Mouse (Mus musculus): ENCODE data around the gene Prkca. TPM values are rescaled to one million over a fixed set of nuclear protein-coding genes. Genes with fewer than 3 reads are reported as not detected.

The Prkca gene
- polyA plus RNA-seq, 1 experiment, result 2.8 TPM

DNA sequence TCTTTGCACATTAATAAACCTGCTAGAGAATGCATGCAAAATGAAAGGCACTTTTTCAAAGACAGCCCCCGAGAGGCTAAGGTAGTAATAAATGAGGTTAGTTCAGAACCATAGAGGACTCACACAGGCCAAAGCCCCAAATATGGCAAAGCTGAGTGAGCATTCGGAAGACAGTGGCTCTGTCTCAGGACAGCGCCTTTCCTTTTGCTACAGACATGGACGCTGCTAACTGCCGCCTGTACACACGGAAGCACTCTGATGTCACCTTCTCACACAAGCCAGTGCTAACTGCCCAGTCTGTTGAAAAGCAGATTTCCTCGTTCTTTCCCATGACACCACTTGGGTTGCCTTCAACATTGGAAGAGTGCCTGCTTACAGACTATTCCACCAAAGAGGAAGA is 74.2 kb downstream of the Prkca start:
- peaks cover 4% of the 10 kb centered on the region for H3K4me1 ChIP-seq (ENCODE audit: control insufficient read depth, insufficient read depth, low read length)
- TF ChIP-seq CTCF (IDR thresholded peaks at IDR 0.05; ENCODE audit: low read depth, low read length) (no peak), EP300 (IDR thresholded peaks at IDR 0.05; ENCODE audit: insufficient read depth, low read depth, low read length) (no peak), POLR2A (IDR thresholded peaks at IDR 0.05; ENCODE audit: insufficient read depth, low read length) (no peak)
- H3K36me3 ChIP-seq (ENCODE audit: control insufficient read depth, insufficient read depth, low read length, poor library complexity, severe bottlenecking), result no peaks in the 10 kb centered on the region
- H3K27me3 ChIP-seq (ENCODE audit: control insufficient read depth, insufficient read depth, low read length, poor library complexity, severe bottlenecking), result no peaks in the 10 kb centered on the region
- H3K9me3 ChIP-seq (replicated peaks; ENCODE audit: control insufficient read depth, insufficient read depth, low read length, poor library complexity, severe bottlenecking), result no peaks in the 10 kb centered on the region
- no peak overlapping the region for H3K9ac ChIP-seq (ENCODE audit: low read depth, poor library complexity, severe bottlenecking)
- H3K27ac ChIP-seq (ENCODE audit: insufficient read depth, low read length), result no peak overlapping the region
- no peak overlapping the region for H3K4me3 ChIP-seq (ENCODE audit: low read depth, low read length)

DNA sequence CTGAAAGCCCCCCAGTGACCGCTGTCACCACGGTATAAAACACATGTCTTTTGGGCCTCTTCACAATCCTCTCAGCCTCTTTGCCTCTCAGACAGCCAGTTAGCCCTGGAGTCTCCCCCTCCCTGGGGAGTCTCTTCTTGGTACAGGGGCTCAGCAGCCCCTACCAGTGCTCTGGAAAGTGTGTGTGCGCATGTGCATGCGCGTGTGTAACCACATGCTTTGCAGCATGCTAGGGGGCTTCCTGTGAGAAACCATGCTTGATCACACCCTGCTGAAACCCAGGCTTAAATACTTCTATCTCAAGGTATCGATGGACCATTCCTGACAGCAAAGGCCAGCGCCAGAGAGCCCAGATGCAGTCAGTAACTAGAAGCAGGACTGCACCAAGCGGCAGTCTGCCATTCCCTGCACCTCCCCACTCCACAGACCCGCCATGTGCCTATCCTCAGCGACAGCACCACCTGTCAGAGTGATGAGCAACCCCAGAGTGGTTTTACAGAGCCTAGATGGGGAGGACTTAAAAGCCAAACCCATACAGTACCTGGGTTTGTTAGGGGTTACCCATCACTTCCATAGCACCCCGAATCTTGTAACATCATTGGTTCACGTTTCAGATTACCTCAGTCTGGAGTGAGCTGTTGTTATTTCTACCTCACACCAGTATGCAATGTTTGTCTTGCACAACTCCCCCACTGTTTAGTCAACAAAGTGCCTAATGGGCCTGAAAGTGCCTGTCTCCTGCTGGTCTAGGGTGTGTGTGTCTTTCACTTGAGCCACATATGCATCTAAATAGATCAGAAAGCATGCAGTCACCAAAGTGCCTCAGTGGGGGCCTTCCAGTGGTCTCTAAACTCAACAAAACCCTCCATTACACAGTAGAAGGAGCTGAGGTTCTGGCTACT is 75.1 kb downstream of the Prkca start:
- H3K9me3 ChIP-seq (replicated peaks; ENCODE audit: control insufficient read depth, insufficient read depth, low read length, poor library complexity, severe bottlenecking), result no peaks in the 10 kb centered on the region
- H3K9ac ChIP-seq (ENCODE audit: low read depth, poor library complexity, severe bottlenecking), result no peak overlapping the region
- H3K4me1 ChIP-seq (ENCODE audit: control insufficient read depth, insufficient read depth, low read length), result peaks cover 4% of the 10 kb centered on the region
- H3K27ac ChIP-seq (ENCODE audit: insufficient read depth, low read length), result no peak overlapping the region
- no peak overlapping the region for H3K4me3 ChIP-seq (ENCODE audit: low read depth, low read length)
- no peaks in the 10 kb centered on the region for H3K27me3 ChIP-seq (ENCODE audit: control insufficient read depth, insufficient read depth, low read length, poor library complexity, severe bottlenecking)
- TF ChIP-seq CTCF (IDR thresholded peaks at IDR 0.05; ENCODE audit: low read depth, low read length) (no peak), POLR2A (IDR thresholded peaks at IDR 0.05; ENCODE audit: insufficient read depth, low read length) (no peak), EP300 (IDR thresholded peaks at IDR 0.05; ENCODE audit: insufficient read depth, low read depth, low read length) (no peak)
- H3K36me3 ChIP-seq (ENCODE audit: control insufficient read depth, insufficient read depth, low read length, poor library complexity, severe bottlenecking), result no peaks in the 10 kb centered on the region

DNA sequence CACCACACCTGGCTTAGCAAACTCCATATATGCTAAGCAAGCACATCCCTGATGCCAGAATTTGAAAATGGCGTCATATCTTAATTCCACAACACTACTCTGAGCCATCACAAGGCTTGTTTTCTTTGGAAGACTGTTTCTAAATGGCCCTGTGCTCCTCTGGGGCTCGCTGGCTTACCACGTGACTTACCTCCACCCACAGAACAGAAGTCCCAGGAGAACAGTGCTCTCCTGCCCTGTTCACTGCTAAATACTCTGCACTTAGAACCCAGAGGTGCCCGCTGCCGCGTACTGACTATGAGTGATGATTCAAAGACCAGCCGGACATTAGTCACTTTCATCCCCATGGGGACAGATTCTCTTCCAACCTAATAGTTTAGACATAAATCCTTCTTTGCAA is 75.9 kb downstream of the Prkca start:
- Histone ChIP-seq H3K36me3 (ENCODE audit: control insufficient read depth, insufficient read depth, low read length, poor library complexity, severe bottlenecking) (no peaks in the 10 kb centered on the region), H3K27me3 (ENCODE audit: control insufficient read depth, insufficient read depth, low read length, poor library complexity, severe bottlenecking) (no peaks in the 10 kb centered on the region), H3K9ac (ENCODE audit: low read depth, poor library complexity, severe bottlenecking) (no peak overlapping the region), H3K4me3 (ENCODE audit: low read depth, low read length) (no peak overlapping the region), H3K9me3 (replicated peaks; ENCODE audit: control insufficient read depth, insufficient read depth, low read length, poor library complexity, severe bottlenecking) (no peaks in the 10 kb centered on the region), H3K4me1 (ENCODE audit: control insufficient read depth, insufficient read depth, low read length) (peaks cover 5% of the 10 kb centered on the region), H3K27ac (ENCODE audit: insufficient read depth, low read length) (no peak overlapping the region)
- no peak for TF ChIP-seq EP300 (IDR thresholded peaks at IDR 0.05; ENCODE audit: insufficient read depth, low read depth, low read length)
- no peak for TF ChIP-seq POLR2A (IDR thresholded peaks at IDR 0.05; ENCODE audit: insufficient read depth, low read length)
- TF ChIP-seq CTCF (IDR thresholded peaks at IDR 0.05; ENCODE audit: low read depth, low read length), result no peak

DNA sequence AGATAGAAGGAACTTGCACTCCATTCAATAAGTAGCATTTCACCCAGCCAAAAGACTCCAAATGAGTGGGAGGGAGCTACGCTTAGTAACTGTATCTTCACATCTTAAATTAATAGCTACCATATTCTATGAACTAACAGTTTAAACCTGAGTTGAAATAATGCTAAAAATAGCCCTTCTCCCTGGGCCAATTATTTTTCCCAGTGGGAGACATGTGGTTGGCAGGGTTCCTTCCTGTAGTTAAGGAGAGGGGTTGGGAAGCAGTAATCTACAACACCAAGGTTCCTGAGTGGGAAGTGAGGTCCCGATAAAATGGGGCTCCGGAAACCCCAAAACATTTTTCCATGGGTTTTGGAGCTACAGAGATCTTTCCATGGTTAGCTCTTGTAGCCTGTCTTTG is 76.7 kb downstream of the Prkca start:
- no peaks in the 10 kb centered on the region for H3K9me3 ChIP-seq (replicated peaks; ENCODE audit: control insufficient read depth, insufficient read depth, low read length, poor library complexity, severe bottlenecking)
- H3K27me3 ChIP-seq (ENCODE audit: control insufficient read depth, insufficient read depth, low read length, poor library complexity, severe bottlenecking), result no peaks in the 10 kb centered on the region
- H3K27ac ChIP-seq (ENCODE audit: insufficient read depth, low read length), result no peak overlapping the region
- no peak overlapping the region for H3K9ac ChIP-seq (ENCODE audit: low read depth, poor library complexity, severe bottlenecking)
- no peak for TF ChIP-seq POLR2A (IDR thresholded peaks at IDR 0.05; ENCODE audit: insufficient read depth, low read length)
- TF ChIP-seq EP300 (IDR thresholded peaks at IDR 0.05; ENCODE audit: insufficient read depth, low read depth, low read length), result no peak
- no peak for TF ChIP-seq CTCF (IDR thresholded peaks at IDR 0.05; ENCODE audit: low read depth, low read length)
- peaks cover 5% of the 10 kb centered on the region for H3K4me1 ChIP-seq (ENCODE audit: control insufficient read depth, insufficient read depth, low read length)
- no peak overlapping the region for H3K4me3 ChIP-seq (ENCODE audit: low read depth, low read length)
- no peaks in the 10 kb centered on the region for H3K36me3 ChIP-seq (ENCODE audit: control insufficient read depth, insufficient read depth, low read length, poor library complexity, severe bottlenecking)

GRCm38 (mm10) chr11:108263868-108264267 is 79.9 kb downstream of the Prkca start:
- no peaks in the 10 kb centered on the region for H3K27me3 ChIP-seq (ENCODE audit: control insufficient read depth, insufficient read depth, low read length, poor library complexity, severe bottlenecking)
- no peak for TF ChIP-seq EP300 (IDR thresholded peaks at IDR 0.05; ENCODE audit: insufficient read depth, low read depth, low read length)
- no peak for TF ChIP-seq CTCF (IDR thresholded peaks at IDR 0.05; ENCODE audit: low read depth, low read length)
- no peak for TF ChIP-seq POLR2A (IDR thresholded peaks at IDR 0.05; ENCODE audit: insufficient read depth, low read length)
- no peaks in the 10 kb centered on the region for H3K9me3 ChIP-seq (replicated peaks; ENCODE audit: control insufficient read depth, insufficient read depth, low read length, poor library complexity, severe bottlenecking)
- H3K4me3 ChIP-seq (ENCODE audit: low read depth, low read length), result no peak overlapping the region
- H3K27ac ChIP-seq (ENCODE audit: insufficient read depth, low read length), result no peak overlapping the region
- no peak overlapping the region for H3K9ac ChIP-seq (ENCODE audit: low read depth, poor library complexity, severe bottlenecking)
- no peaks in the 10 kb centered on the region for H3K36me3 ChIP-seq (ENCODE audit: control insufficient read depth, insufficient read depth, low read length, poor library complexity, severe bottlenecking)
- peaks cover 5% of the 10 kb centered on the region for H3K4me1 ChIP-seq (ENCODE audit: control insufficient read depth, insufficient read depth, low read length)

DNA sequence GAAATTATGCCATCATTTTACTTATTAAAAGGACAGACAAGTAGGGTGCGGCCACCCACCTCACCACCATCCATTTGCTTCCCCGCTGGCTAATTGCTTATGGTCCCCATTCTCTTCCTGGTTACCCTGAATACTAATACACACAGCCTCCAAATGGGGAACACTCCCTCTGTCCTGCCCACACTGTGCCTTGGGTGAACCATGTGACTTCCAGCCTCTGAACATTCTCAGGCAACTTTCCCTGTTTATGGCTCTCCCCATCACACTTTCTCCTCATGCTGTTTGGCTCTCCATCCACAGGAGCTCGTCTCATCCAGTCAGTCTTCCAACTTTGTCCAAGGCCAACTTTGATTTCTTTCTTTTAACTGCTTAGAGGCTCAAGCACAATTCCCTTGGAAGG is 80.3 kb downstream of the Prkca start:
- H3K4me1 ChIP-seq (ENCODE audit: control insufficient read depth, insufficient read depth, low read length), result peaks cover 1% of the 10 kb centered on the region
- TF ChIP-seq POLR2A (IDR thresholded peaks at IDR 0.05; ENCODE audit: insufficient read depth, low read length) (no peak), EP300 (IDR thresholded peaks at IDR 0.05; ENCODE audit: insufficient read depth, low read depth, low read length) (no peak), CTCF (IDR thresholded peaks at IDR 0.05; ENCODE audit: low read depth, low read length) (no peak)

More for the DNA sequence above, 80.3 kb downstream of the Prkca start:
- no peak overlapping the region for H3K9ac ChIP-seq (ENCODE audit: low read depth, poor library complexity, severe bottlenecking)
- H3K27me3 ChIP-seq (ENCODE audit: control insufficient read depth, insufficient read depth, low read length, poor library complexity, severe bottlenecking), result no peaks in the 10 kb centered on the region
- H3K27ac ChIP-seq (ENCODE audit: insufficient read depth, low read length), result no peak overlapping the region
- H3K4me3 ChIP-seq (ENCODE audit: low read depth, low read length), result no peak overlapping the region
- no peaks in the 10 kb centered on the region for H3K9me3 ChIP-seq (replicated peaks; ENCODE audit: control insufficient read depth, insufficient read depth, low read length, poor library complexity, severe bottlenecking)
- H3K36me3 ChIP-seq (ENCODE audit: control insufficient read depth, insufficient read depth, low read length, poor library complexity, severe bottlenecking), result no peaks in the 10 kb centered on the region
